Mouse (Mus musculus) layer of hippocampus, adult 11-12 months (tissue): ENCODE data around the gene Hps1.
A peak's percentile ranks its signal among the peaks of the same experiment; 100 is the strongest.

Experiments used
- DNase-seq: peaks from one replicate; pipeline ENCODE4 v3.0.0; 2022; ENCODE audit warnings: low spot score

The Hps1 gene

GRCm38 (mm10) chr19:42755148-42755870, 24.5 kb downstream of the Hps1 start:
- DNase-seq = no peak

- peak; percentile 65 for DNase-seq
These were observed 26.4 kb downstream of the Hps1 start for GRCm38 (mm10) chr19:42753141-42753917.

- DNase-seq = peak; percentile 66
These were observed 27.3 kb downstream of the Hps1 start, which contains the start of gene Pyroxd2 for GRCm38 (mm10) chr19:42752363-42752931. Gene Pyroxd2 (minus strand): TSS chr19:42752775.

- no peak for DNase-seq
These were observed 29.6 kb downstream of the Hps1 start for GRCm38 (mm10) chr19:42750196-42750595.

DNA sequence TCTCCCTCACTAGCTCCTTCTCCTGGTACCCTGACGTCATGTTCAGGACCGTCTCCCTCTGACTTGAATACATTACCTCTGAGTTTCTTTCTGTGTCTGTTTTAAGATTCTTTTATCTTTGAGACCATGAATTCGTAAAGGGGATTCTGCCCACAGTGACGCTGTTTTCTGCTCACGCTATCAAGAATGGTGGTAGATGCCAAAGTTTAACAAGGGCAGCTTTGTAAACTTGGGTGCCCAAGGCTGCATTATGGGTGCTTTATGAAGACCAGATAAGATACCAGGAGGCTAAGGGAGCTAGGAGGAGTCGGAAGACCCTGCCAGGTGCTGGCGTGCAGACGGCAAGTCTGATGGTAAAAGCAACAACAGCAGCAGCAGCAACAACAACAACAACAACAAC, 33.1 kb downstream of the Hps1 start:
- no peak for DNase-seq

DNA sequence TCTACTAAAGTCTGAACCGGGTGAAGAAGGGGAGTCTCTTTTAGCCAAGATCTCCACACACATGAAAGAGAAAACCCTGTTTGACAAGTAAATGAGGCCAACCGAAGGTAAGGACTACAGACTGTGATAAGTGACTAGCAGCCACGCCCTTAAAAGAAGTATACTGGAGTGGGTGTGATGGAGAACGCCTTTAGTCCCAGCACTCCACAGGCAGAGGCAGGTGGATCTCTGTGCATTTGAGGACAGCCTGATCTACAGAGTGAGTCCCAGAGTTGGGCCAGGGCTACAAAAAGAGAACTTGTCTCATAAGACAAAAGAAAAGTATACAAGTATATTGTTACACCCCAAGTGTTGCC, 33.9 kb downstream of the Hps1 start:
- DNase-seq = no peak

DNA sequence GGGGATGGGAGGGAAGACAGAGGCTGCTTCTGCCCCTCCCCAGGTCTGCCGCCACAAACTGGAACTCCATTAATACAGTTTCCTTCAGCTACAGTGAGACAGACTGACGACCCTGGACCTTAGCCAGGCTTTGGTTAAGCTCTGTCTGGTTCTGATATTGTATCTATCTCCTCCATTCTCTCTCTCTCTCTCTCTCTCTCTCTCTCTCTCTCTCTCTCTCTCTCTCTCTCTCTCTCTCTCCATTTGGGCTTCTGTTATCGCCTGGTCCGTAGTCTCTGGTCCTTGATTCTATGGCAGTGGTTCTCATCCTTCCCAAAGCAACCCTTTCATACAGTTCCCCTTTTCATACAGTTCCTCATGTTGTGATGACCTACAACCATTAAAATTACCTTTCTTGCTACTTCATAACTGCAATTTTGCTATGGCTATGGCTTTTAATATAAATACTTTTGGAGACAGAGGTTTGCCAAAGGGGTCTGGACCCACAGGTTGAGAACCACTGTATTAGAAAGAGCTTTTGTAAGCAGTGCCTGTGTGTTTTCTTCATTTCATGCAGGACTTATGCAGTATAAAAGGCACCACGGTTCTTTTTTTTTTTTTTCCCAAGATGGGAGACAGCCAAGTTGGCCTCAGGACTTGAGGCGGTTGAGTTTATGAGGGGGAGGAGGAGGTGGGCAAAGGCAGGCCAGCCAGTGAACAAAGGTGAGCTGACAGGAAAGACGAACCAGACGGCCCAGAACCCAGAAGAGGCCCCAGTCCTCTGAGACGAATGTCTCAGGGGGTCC, 34.5 kb downstream of the Hps1 start:
- DNase-seq = no peak

DNA sequence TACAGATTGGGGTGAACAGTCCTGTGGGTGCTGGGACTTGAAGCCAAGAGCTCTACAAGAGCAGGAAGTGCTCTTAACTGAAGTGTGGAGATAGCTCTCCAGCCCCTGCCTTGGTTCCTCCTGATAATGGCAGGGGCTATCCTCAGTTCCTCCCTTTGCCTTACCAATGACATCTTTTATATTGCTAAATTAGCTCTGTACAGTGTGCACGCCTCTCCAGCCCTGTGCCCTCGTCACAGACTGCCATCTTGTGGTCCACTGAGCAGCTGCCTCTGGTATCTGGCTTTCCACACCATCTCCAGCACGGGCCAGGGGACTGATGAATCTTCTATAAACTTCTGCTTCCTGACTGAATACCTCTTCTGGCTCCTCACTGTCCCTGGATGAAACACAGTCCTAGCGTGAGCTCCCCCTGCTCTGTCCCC, 35.6 kb downstream of the Hps1 start:
- DNase-seq = peak; percentile 67

- no peak for DNase-seq
These were observed 36.5 kb downstream of the Hps1 start for GRCm38 (mm10) chr19:42743261-42743660.

DNA sequence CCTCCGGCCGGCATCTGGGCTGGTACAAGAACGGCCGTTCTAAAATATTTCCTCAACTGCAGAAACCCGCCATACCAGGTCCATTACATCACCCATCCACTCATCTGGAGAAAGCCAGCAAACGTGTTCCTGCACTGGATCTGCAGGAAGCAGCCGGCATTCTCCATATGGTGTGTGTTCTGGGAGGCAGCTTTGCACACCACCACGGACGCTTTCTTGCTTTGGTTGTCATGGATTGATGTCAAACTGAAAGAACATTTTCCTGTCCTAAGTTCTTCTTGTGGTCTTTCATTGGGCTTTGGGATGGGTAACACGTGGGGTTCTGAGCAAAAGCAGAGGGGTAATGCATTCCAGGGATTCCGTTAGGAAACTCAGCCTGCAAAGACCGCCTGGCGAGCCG, 37.9 kb downstream of the Hps1 start:
- DNase-seq = peak; percentile 51

DNA sequence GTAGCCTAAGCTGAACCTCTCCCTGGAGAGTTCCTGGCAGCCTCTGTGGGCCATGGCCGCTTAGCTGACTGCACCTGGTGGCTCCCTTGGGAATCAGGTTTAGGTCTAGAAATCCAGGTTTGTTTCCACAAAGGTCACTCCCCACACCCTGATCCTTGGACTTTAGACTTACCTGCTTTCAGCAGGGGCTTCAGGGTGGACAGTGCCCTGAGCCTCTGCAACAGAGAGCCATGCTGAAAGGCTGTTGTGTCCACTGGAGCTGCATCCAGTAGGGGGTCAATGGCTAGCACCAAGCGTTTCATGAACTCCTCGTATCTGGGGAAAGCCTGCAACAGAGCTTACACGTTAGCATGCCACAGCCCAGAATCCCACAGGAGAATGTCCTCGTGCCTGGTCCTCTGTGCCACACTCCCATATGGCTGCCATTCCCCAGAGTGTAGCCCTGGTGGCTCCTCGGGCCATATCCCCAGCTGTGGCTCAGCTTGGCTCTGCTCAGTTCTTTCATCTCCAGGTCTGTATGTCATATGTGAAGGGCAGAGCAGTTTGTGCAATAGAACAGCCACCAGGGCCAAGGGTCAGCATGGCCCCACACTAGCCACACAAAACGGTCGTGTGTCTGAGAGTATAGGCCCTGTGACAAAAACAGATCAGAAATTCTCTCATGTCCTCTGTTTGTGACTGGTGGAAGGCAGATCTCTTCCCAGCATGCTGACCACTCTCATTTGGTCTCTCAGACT, 39.4 kb downstream of the Hps1 start:
- DNase-seq = no peak

- DNase-seq = no peak
These were observed 40.0 kb downstream of the Hps1 start for GRCm38 (mm10) chr19:42739734-42740133.

GRCm38 (mm10) chr19:42737753-42738152, 42.0 kb downstream of the Hps1 start:
- no peak for DNase-seq

GRCm38 (mm10) chr19:42734982-42735381, 44.8 kb downstream of the Hps1 start:
- DNase-seq = no peak

DNA sequence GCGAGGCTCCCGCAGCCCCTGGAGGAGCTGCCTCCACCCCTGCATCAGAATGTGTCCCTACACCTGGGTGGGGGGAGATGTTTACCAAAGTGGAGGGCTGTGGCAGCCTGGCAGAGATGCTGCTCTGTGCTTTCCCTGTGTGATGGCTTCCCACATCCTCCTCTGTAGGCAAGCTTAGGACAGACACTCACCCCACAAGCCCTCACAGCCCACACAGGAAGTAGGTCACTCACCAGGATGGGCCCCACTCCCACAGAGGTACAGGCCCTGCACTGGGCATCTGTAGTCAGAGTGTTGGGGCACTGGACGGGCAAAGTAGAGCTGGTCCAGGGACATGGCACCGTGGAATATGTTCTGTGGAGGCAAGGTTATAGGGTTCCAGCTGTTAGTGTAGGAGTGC, 52.4 kb downstream of the Hps1 start:
- DNase-seq = no peak

- DNase-seq = no peak
These were observed 53.0 kb downstream of the Hps1 start for GRCm38 (mm10) chr19:42726766-42727165.

DNA sequence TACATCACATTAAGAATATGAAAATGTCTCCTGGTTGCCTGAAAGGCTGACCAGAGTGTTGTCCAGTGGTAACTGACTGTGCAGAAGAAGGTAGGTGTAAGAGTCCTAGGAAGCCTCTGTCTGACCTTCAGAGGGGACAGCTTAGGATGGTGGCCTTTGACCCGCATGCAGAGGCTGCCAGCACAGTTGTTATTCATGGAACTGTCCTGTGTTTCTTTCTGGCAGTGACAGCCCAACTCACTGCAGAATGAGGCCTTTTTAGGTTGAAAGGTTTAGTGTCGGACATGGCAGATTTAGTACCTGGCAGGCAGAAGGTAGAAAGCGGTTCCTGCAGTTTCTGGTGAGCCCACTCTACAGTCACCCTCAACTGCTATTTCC, 53.8 kb downstream of the Hps1 start:
- no peak for DNase-seq

DNA sequence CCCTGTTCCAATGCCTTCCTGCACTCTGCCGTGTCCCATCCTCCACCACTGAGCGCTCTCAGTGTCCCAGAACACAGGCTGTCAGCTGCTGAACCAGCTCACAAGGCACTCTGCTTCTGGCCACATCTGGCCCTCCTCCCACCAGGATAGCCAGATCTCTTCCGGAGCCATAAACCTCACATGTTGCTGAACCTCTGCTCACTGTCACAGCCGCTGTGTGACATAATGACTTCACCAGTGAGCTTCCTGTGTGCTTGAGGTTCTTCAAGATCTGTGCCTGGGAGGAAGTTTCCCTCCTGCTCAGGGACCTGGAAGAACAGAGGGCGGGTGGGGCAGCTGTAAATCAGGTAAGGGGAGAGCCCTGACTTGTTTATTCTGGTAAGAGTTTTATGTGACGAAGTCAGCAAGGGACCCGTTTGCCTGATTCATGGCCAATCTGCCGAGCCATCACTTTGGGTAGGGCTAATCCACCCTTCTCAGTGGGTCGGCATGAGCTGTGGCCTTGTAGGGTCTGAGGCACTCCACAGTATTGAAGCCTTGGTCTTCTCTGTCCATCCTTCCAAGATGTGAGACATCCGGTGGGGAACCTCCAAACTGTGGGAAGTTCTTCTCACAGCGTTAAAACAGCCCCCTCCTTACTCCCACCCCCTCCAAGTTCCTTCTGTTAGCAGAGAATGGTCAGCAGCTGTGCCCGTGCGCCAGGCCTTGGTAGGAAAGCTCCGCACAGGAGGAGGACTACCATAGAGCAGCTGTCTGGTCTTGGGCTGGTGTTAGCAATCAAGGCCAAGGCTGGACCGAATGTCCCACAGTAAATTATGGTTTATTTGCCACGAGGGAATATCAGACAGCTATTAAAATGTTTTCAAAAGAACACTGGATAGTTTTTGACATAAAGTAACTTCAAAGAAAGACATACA, 54.5 kb downstream of the Hps1 start:
- no peak for DNase-seq

- DNase-seq = no peak
These were observed 56.5 kb downstream of the Hps1 start for GRCm38 (mm10) chr19:42723302-42723701.

GRCm38 (mm10) chr19:42722500-42722899, 57.3 kb downstream of the Hps1 start:
- no peak for DNase-seq

DNA sequence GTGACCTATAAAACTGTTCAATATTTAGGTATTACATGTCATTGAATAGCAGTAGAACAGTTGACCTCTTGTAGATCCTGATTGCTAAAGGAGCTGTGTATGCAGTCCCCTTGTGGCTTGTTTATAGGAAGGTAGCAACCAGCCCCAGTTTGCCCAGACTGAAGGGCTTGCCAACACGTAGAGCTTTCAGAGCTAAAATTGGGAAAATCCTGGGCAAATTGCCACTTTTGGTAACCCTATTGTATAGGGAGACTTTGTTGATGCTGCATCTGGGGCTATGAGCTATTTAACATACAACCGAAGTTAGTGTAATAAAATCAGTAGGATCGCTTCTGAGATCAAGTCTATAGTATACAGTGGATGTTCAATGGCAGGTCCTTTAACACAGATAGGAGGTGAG, 61.7 kb downstream of the Hps1 start:
- no peak for DNase-seq
